Mouse (Mus musculus) cerebellum, adult 2 months (tissue): ENCODE measurements around the gene Nthl1. TPM values are rescaled to one million over a fixed set of nuclear protein-coding genes. Genes with fewer than 3 reads are reported as not detected.

Experiments used
- DNase-seq, 2 experiments: peaks; one replicate each; pipeline ENCODE4 v3.0.0; 2021
- H3K27ac ChIP-seq: fragments of 200-500 bp; 2 replicates; pipeline ENCODE4 v1.5.1; 2012; ENCODE audit warnings: low read length, control low read depth, inconsistent platforms; ENCODE audit not compliant: insufficient read depth
- H3K27me3 ChIP-seq: fragments of 200-500 bp; 2 replicates; pipeline ENCODE4 v1.6.1; 2012; ENCODE audit warnings: inconsistent platforms, mild to moderate bottlenecking, low read length, moderate library complexity; ENCODE audit not compliant: control insufficient read depth, insufficient read depth
- H3K4me1 ChIP-seq: fragments of 200-500 bp; 2 replicates; pipeline ENCODE4 v1.6.1; 2011; ENCODE audit warnings: low read length; ENCODE audit not compliant: control insufficient read depth, insufficient read depth
- H3K4me3 ChIP-seq: fragments of 200-500 bp; replicated peaks from 2 replicates; pipeline ENCODE3; 2011; ENCODE audit warnings: mild to moderate bottlenecking, low read depth, low read length, control low read depth; ENCODE audit not compliant: insufficient read depth
- CTCF ChIP-seq: fragments of 200-500 bp; IDR thresholded peaks from 2 replicates; pipeline ENCODE4 v1.5.1; 2011; ENCODE audit warnings: low read depth, mild to moderate bottlenecking, control low read depth, low read length, moderate library complexity, borderline replicate concordance; ENCODE audit not compliant: insufficient read depth
- POLR2A ChIP-seq: fragments of 200-500 bp; IDR thresholded peaks from 2 replicates; pipeline ENCODE4 v1.6.1; 2011; ENCODE audit warnings: low read length, control low read depth, borderline replicate concordance; ENCODE audit not compliant: insufficient read depth
- WGBS: fragments of 180-500 bp; shearing (Covaris S2); methylation state at CpG from one replicate; pipeline ENCODE4 v1.1.7; 2018; 5-methylcytosine and 5-hydroxymethylcytosine counted together
- polyA plus RNA-seq: library from polyadenylated mRNA; depleted of rRNA; stranded (reverse); fragments of >200 nt; gene quantifications from 2 replicates; pipeline ENCODE4 v1.2.3, GENCODE M21; 2012

Gene Nthl1
- polyA plus RNA-seq, 1 experiment: 9.0 TPM

DNA sequence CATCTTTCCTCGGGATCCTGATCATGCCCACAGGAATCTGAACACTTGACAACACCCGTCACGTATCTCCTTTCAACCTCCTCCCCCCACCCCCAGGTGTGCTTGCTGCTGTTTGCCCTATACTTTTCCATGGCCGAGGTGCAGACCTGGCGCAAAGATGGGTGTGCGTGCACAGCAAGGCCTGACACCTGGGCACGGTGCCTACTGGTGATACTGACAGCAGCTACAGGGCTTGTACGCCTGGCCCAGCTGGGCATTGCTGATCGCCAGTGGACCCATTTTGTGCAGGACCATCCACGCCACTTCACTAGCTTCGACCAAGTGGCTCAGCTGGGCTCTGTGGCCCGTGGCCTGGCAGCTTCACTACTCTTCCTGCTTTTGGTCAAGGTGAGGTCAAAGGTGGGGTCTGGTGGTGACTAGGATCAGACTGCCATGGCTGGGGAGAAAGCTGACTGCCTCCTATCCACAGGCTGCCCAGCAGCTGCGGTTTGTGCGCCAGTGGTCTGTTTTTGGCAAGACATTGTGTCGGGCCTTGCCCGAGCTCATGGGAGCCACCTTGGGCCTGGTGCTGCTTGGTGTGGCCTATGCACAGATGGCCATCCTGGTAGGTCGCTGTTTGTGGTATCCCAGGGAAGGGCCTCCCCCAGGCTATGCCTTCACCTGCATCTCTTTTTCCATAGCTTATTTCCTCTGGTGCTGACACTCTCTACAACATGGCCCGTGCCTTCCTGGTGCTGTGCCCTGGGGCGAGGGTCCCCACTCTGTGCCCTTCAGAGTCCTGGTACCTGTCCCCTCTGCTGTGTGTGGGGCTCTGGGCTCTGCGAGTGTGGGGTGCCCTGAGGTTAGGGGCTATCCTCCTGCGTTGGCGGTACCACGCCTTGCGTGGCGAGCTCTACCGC, 38.2 kb upstream of the Nthl1 start:
- Histone ChIP-seq H3K27ac (peak overlapping the region; percentile 67), H3K4me1 (peaks cover 65% of the 10 kb centered on the region), H3K27me3 (no peaks in the 10 kb centered on the region), H3K4me3 (no peak overlapping the region)
- no peak for TF ChIP-seq CTCF
- DNase-seq: peak; percentile 48 to 51
- 66% methylated on average over 26 of the region's 26 CpGs for WGBS

- TF ChIP-seq CTCF (0 out of 2 replicates have a peak, but pooled peaks have one; percentile 0), POLR2A (no peak)
- peak overlapping the region; percentile 67 for H3K27ac ChIP-seq
Measured at GRCm38 (mm10) chr17:24595126-24596072, 37.1 kb upstream of the Nthl1 start.

DNA sequence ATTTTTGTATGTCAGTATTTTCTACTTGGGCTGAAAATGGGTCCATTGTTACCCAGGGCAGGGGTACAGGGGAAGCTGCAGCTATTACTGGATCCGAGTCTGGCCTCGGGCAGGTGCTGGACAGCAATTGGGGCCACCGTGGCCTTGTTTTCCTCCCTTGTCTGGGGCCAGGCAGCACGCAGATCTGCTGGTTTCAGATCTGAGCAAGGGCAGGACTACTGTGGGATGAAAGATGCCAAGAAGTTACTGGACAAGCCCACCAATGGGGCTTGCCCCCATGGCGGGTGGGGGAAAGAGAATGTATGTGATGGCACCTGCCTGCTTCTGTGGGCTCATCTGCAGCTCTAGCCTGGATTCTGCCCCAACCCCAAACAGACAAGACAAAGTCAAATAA, 36.4 kb upstream of the Nthl1 start:
- Histone ChIP-seq H3K4me3 (no peak overlapping the region), H3K27ac (peak overlapping the region; percentile 71), H3K27me3 (no peaks in the 10 kb centered on the region), H3K4me1 (peaks cover 71% of the 10 kb centered on the region)
- no peak for TF ChIP-seq POLR2A
- TF ChIP-seq CTCF: no peak
- DNase-seq: peak in 1 of 2 experiments; percentile 32
- WGBS: 62% methylated on average over 5 of the region's 5 CpGs

More at GRCm38 (mm10) chr17:24595126-24596072, 37.1 kb upstream of the Nthl1 start:
- DNase-seq: peak; percentile 72
- no peak overlapping the region for H3K4me3 ChIP-seq
- WGBS: 8% methylated on average over 17 of the region's 17 CpGs
- H3K27me3 ChIP-seq: no peaks in the 10 kb centered on the region
- H3K4me1 ChIP-seq: peaks cover 71% of the 10 kb centered on the region

GRCm38 (mm10) chr17:24596471-24597183, 35.9 kb upstream of the Nthl1 start:
- TF ChIP-seq CTCF (peak; percentile 39; the same call in 1 of the 2 replicates), POLR2A (no peak)
- Histone ChIP-seq H3K4me3 (no peak overlapping the region), H3K27ac (peak overlapping the region; percentile 71), H3K4me1 (peaks cover 72% of the 10 kb centered on the region), H3K27me3 (no peaks in the 10 kb centered on the region)
- peak; percentile 88 to 94 for DNase-seq
- 24% methylated on average over 19 of the region's 19 CpGs for WGBS

- 73% methylated on average over 3 of the region's 3 CpGs for WGBS
- Histone ChIP-seq H3K4me1 (peaks cover 76% of the 10 kb centered on the region), H3K4me3 (no peak overlapping the region), H3K27me3 (no peaks in the 10 kb centered on the region), H3K27ac (0 out of 2 replicates have a peak overlapping the region, but pooled peaks have one; percentile 12)
- TF ChIP-seq POLR2A (no peak), CTCF (no peak)
- peak in 1 of 2 experiments; percentile 32 for DNase-seq
Measured at GRCm38 (mm10) chr17:24597989-24598388, 34.5 kb upstream of the Nthl1 start.

DNA sequence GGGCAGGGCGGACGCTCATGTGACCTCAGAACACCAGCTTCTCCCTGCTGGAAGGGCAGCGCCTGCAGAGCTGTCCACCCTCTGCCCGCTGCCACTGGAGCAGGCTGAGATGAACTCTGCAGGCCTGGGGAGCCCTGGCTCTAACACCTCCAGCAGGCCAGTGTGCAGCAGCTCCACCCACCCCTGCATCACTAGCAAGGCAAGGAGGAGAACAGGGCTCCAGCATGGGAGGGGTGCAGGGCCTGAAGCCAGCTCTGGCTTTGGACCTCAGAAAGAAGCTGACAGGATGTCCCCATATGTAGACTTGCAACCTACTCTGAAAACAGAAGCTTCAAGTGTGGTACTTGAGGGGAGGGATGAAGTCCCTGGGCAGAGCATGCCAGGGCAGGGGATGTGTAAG, 32.0 kb upstream of the Nthl1 start:
- DNase-seq: peak; percentile 42 to 49
- TF ChIP-seq CTCF (no peak), POLR2A (no peak)
- WGBS: 54% methylated on average over 4 of the region's 4 CpGs
- Histone ChIP-seq H3K4me3 (no peak overlapping the region), H3K27ac (0 out of 2 replicates have a peak overlapping the region, but pooled peaks have one; percentile 15), H3K4me1 (peaks cover 56% of the 10 kb centered on the region), H3K27me3 (no peaks in the 10 kb centered on the region)

DNA sequence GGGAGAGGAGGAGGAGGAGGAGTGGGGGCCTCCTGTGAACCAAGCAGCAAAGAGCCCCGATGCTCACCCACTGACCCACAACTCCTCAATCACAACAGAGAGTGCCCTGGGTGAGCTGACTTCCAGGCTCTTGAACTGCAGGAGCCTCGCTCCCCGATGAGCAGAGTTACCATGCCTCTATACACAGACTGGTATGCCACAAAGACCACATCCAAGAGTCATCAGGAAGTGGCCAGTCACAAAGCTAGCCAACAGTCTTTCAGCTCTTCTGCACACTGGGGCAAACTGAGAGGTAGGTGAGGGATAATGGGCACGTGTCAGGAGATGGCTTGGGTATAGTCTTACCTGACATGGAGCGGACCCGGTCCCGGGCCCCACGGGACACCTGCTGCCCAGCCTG, 28.5 kb upstream of the Nthl1 start:
- Histone ChIP-seq H3K4me1 (peaks cover 29% of the 10 kb centered on the region), H3K4me3 (no peak overlapping the region), H3K27ac (no peak overlapping the region), H3K27me3 (no peaks in the 10 kb centered on the region)
- no peak for DNase-seq
- WGBS: 87% methylated on average over 8 of the region's 8 CpGs
- no peak for TF ChIP-seq CTCF
- TF ChIP-seq POLR2A: no peak
